Mouse (Mus musculus): ENCODE results near the gene Olfr985. TPM values are rescaled to one million over a fixed set of nuclear protein-coding genes. Genes with fewer than 3 reads are reported as not detected.

Gene Olfr985
- not detected in 2 replicates for polyA plus RNA-seq (2015; fragmentation: Nextera tagmentation; extraction: Ambion mirVana)

DNA sequence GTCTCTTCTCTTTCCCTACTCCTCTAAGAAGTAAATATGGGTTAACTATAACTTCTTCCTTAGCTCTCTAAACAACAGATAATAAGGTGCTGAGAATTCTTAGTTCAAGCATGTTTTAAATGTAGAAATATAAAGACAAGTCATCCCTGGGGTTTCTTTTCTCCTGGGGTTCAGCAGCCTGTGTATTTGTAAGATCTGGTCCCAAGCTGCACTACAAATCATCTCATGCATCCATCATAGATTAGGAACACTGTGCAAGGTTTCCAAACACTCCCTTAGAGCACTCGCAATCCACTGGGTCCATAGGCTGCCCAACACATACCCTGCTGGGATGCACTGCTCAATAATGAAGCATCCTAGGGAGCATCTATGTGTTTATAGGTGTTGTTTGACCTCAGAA, at the start of gene Olfr985:
Gene Olfr985 (minus strand): TSS at position 101 of the 400 bp plus-strand sequence.
- no peaks in the 10 kb centered on the region for H3K27me3 ChIP-seq (replicated peaks; ENCODE audit: control insufficient read depth, insufficient read depth, low read length)
- no peak within 1 kb of the TSS for H3K4me2 ChIP-seq (replicated peaks; ENCODE audit: low read depth)
- no peak within 1 kb of the TSS for H3K4me3 ChIP-seq (ENCODE audit: low read depth, low read length)
- no peak for ATAC-seq
- no peaks in the 10 kb centered on the region for H3K9me3 ChIP-seq (ENCODE audit: control insufficient read depth)
- 76% methylated on average over 1 of the region's 1 CpGs for WGBS
- no peaks in the 10 kb centered on the region for H3K4me1 ChIP-seq (replicated peaks; ENCODE audit: control insufficient read depth, insufficient read depth, low read length)
- TF ChIP-seq CTCF (IDR thresholded peaks at IDR 0.05; ENCODE audit: low read depth): no peak
- no peak within 1 kb of the TSS for H3K9ac ChIP-seq (ENCODE audit: low read depth, low read length)
- no peak within 1 kb of the TSS for H3K27ac ChIP-seq (ENCODE audit: low read depth, low read length)
- H3K36me3 ChIP-seq (ENCODE audit: control insufficient read depth, insufficient read depth): no peaks in the 10 kb centered on the region

DNA sequence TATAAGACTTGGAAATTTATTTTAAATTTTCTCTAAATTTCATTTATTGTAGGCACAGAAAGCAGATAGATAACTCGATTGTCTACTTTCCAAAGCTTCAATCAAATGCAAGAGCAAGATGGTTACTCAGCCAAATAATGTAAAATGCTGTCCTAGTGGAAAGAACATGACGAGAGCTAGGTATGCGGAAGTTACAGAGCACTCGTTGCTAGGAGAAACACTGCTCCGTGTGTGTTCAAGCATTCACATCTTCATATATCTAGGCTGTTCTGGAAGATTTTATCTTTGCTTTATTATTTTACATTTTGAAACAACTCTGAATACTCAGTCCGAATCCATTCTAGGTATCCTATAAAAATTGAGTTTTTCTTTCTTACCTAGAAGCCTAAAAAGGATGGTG, 47.0 kb upstream of the Olfr985 start:
- Histone ChIP-seq H3K36me3 (ENCODE audit: control insufficient read depth, insufficient read depth) (no peaks in the 10 kb centered on the region), H3K27ac (ENCODE audit: low read depth, low read length) (no peak overlapping the region), H3K4me1 (replicated peaks; ENCODE audit: control insufficient read depth, insufficient read depth, low read length) (no peaks in the 10 kb centered on the region), H3K4me3 (ENCODE audit: low read depth, low read length) (no peak overlapping the region), H3K9ac (ENCODE audit: low read depth, low read length) (no peak overlapping the region), H3K27me3 (replicated peaks; ENCODE audit: control insufficient read depth, insufficient read depth, low read length) (no peaks in the 10 kb centered on the region), H3K4me2 (replicated peaks; ENCODE audit: low read depth) (no peak overlapping the region), H3K9me3 (ENCODE audit: control insufficient read depth) (no peaks in the 10 kb centered on the region)
- TF ChIP-seq CTCF (IDR thresholded peaks at IDR 0.05; ENCODE audit: low read depth): no peak
- no peak for ATAC-seq
- 74% methylated on average over 6 of the region's 6 CpGs for WGBS

DNA sequence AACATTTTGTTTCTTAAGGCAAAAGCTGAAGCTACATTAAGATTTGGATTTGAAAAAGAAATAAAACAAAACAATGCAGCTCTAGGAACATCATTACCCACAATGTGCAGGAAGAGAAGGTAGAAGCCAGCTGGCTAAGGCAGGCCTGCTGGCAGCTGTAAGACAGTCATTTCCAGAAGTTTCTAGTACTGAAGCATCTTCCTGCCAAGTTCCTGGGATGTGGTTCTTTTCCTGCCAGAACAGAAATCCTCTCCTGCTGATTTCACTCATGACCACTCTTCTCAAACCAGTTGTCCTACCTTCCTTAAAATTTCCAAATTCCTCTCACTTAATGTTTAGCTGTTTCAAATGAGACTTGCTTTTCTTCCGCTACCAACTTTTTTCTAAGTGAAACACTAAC, 36.5 kb upstream of the Olfr985 start:
- H3K27ac ChIP-seq (ENCODE audit: low read depth, low read length): no peak overlapping the region
- TF ChIP-seq CTCF (IDR thresholded peaks at IDR 0.05; ENCODE audit: low read depth): no peak
- WGBS: 74% methylated on average over 1 of the region's 1 CpGs
- H3K4me2 ChIP-seq (replicated peaks; ENCODE audit: low read depth): no peak overlapping the region
- H3K9me3 ChIP-seq (ENCODE audit: control insufficient read depth): no peaks in the 10 kb centered on the region
- no peaks in the 10 kb centered on the region for H3K36me3 ChIP-seq (ENCODE audit: control insufficient read depth, insufficient read depth)
- H3K4me1 ChIP-seq (replicated peaks; ENCODE audit: control insufficient read depth, insufficient read depth, low read length): no peaks in the 10 kb centered on the region
- no peak overlapping the region for H3K4me3 ChIP-seq (ENCODE audit: low read depth, low read length)
- no peaks in the 10 kb centered on the region for H3K27me3 ChIP-seq (replicated peaks; ENCODE audit: control insufficient read depth, insufficient read depth, low read length)
- no peak for ATAC-seq
- no peak overlapping the region for H3K9ac ChIP-seq (ENCODE audit: low read depth, low read length)

DNA sequence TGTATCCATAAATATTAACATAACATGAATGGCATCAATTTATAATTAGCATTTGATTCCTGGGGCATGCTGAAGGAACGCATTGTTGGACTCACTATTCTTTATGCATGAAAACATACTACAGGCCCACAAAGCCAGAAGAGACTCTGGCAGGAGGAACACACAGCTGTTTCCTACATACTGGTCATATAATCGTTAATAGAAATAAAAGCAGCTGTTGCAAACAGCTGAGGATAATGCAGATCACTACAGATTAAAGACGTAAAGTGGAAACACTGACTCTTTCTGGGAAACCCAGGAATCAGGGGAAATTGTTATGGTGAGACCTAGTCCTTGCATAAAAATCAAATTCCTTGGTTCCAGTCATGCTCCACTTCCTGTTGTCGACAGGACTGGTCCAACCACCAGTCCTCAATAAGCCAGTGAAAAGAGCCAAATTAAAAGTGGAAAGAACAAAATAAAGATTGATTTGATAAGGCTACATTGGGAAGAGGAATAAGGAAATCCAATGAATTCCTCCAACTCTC, 25.2 kb upstream of the Olfr985 start:
- no peak for TF ChIP-seq CTCF (IDR thresholded peaks at IDR 0.05; ENCODE audit: low read depth)
- Histone ChIP-seq H3K4me2 (replicated peaks; ENCODE audit: low read depth) (no peak overlapping the region), H3K9me3 (ENCODE audit: control insufficient read depth) (no peaks in the 10 kb centered on the region), H3K27ac (ENCODE audit: low read depth, low read length) (no peak overlapping the region), H3K4me3 (ENCODE audit: low read depth, low read length) (no peak overlapping the region), H3K36me3 (ENCODE audit: control insufficient read depth, insufficient read depth) (no peaks in the 10 kb centered on the region), H3K27me3 (replicated peaks; ENCODE audit: control insufficient read depth, insufficient read depth, low read length) (no peaks in the 10 kb centered on the region), H3K4me1 (replicated peaks; ENCODE audit: control insufficient read depth, insufficient read depth, low read length) (no peaks in the 10 kb centered on the region), H3K9ac (ENCODE audit: low read depth, low read length) (no peak overlapping the region)
- 65% methylated on average over 4 of the region's 4 CpGs for WGBS
- no peak for ATAC-seq

DNA sequence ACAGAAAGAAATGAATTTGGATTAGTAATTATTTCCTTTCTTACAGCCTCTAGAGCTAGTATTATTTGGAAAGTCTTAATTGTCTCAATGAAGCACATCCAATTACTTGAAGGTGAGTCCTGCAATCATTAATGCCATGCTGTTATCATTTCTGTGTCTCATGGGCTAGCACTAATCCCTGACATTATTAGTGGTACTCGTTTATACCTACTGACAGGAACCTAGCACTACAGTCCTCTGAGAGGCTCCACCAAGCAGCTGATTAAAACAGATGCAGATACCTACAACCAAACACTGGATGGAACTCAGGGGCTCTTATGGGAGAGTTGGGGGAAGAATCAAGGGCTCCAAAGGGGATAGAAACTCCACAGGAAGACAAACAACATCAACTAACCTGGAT, 11.6 kb upstream of the Olfr985 start:
- 56% methylated on average over 1 of the region's 1 CpGs for WGBS

DNA sequence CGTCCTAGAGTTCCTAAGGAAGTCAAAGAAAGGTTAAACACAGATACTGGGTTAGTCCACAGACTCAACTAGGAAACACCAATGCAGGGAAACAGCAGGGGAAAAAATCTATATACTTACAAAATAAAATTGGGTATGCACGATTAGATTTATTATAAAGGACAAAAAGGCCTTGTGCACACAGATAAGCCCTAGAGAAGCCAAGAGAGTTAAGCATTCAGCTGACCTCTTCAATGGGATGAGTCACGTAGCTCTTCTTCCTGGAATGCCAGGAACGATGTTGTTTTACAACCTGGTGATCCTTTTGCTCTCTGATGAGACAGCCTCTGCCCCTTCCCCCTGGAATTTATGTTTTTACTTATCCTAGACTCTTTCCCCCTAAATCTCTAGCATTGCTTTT, 9.5 kb upstream of the Olfr985 start:
- Histone ChIP-seq H3K9me3 (ENCODE audit: control insufficient read depth) (no peaks in the 10 kb centered on the region), H3K4me3 (ENCODE audit: low read depth, low read length) (no peak overlapping the region), H3K9ac (ENCODE audit: low read depth, low read length) (no peak overlapping the region), H3K27ac (ENCODE audit: low read depth, low read length) (no peak overlapping the region), H3K27me3 (replicated peaks; ENCODE audit: control insufficient read depth, insufficient read depth, low read length) (no peaks in the 10 kb centered on the region), H3K4me1 (replicated peaks; ENCODE audit: control insufficient read depth, insufficient read depth, low read length) (no peaks in the 10 kb centered on the region), H3K4me2 (replicated peaks; ENCODE audit: low read depth) (no peak overlapping the region), H3K36me3 (ENCODE audit: control insufficient read depth, insufficient read depth) (no peaks in the 10 kb centered on the region)
- ATAC-seq: no peak
- no peak for TF ChIP-seq CTCF (IDR thresholded peaks at IDR 0.05; ENCODE audit: low read depth)
- 39% methylated on average over 4 of the region's 4 CpGs for WGBS

More for the DNA sequence above, 11.6 kb upstream of the Olfr985 start:
- H3K36me3 ChIP-seq (ENCODE audit: control insufficient read depth, insufficient read depth): no peaks in the 10 kb centered on the region
- H3K9me3 ChIP-seq (ENCODE audit: control insufficient read depth): no peaks in the 10 kb centered on the region
- no peak for TF ChIP-seq CTCF (IDR thresholded peaks at IDR 0.05; ENCODE audit: low read depth)
- H3K4me1 ChIP-seq (replicated peaks; ENCODE audit: control insufficient read depth, insufficient read depth, low read length): no peaks in the 10 kb centered on the region
- no peak for ATAC-seq
- no peak overlapping the region for H3K4me2 ChIP-seq (replicated peaks; ENCODE audit: low read depth)
- no peak overlapping the region for H3K4me3 ChIP-seq (ENCODE audit: low read depth, low read length)
- no peaks in the 10 kb centered on the region for H3K27me3 ChIP-seq (replicated peaks; ENCODE audit: control insufficient read depth, insufficient read depth, low read length)
- H3K9ac ChIP-seq (ENCODE audit: low read depth, low read length): no peak overlapping the region
- no peak overlapping the region for H3K27ac ChIP-seq (ENCODE audit: low read depth, low read length)

Measured in intestine, postnatal 0 days (tissue).